Comparison of ENCODE assay signal across 12 mouse cellular contexts in genomic region chr12:12802396-12802795, GRCm38 (mm10).
DNase-seq lines count a peak whose midpoint lies in the region; ATAC-seq and TF ChIP-seq lines count a peak whose summit lies in the region.
"Had no signal": no experiment of that assay in that cellular context is flagged by ENCODE, and none has a peak within 500 bp of the region (broad histone marks: within the 10 kb centered on the region; RNA-seq: fewer than 3 reads in every experiment).

No protein-coding gene starts in this region.

- H3K4me3 ChIP-seq in forebrain, embryonic 10.5 days, result no peak overlapping the region
- H3K4me3 ChIP-seq in forebrain, postnatal 0 days (ENCODE audit: low read depth, low read length), result no peak overlapping the region
- no peak overlapping the region for H3K4me3 ChIP-seq in hindbrain, embryonic 13.5 days
- H3K4me3 ChIP-seq in midbrain, embryonic 13.5 days (replicated peaks), result no peak overlapping the region
- H3K4me3 ChIP-seq: lung, embryonic 15.5 days had no signal

- no peaks in the 10 kb centered on the region for H3K36me3 ChIP-seq in forebrain, embryonic 10.5 days (replicated peaks)
- no peaks in the 10 kb centered on the region for H3K36me3 ChIP-seq in forebrain, postnatal 0 days (ENCODE audit: insufficient read depth)
- H3K36me3 ChIP-seq in hindbrain, embryonic 13.5 days, result no peaks in the 10 kb centered on the region
- no peaks in the 10 kb centered on the region for H3K36me3 ChIP-seq in midbrain, embryonic 13.5 days
- H3K36me3 ChIP-seq: G1E; lung, embryonic 15.5 days had no signal

- peaks cover 32% of the 10 kb centered on the region for H3K4me1 ChIP-seq in forebrain, embryonic 10.5 days
- no peaks in the 10 kb centered on the region for H3K4me1 ChIP-seq in forebrain, postnatal 0 days (ENCODE audit: insufficient read depth)
- peaks cover 13% of the 10 kb centered on the region for H3K4me1 ChIP-seq in hindbrain, embryonic 13.5 days (replicated peaks)
- peaks cover 18% of the 10 kb centered on the region for H3K4me1 ChIP-seq in midbrain, embryonic 13.5 days (replicated peaks)

- no peaks in the 10 kb centered on the region for H3K9me3 ChIP-seq in forebrain, embryonic 10.5 days
- H3K9me3 ChIP-seq in forebrain, postnatal 0 days (ENCODE audit: low read length), result no peaks in the 10 kb centered on the region
- no peaks in the 10 kb centered on the region for H3K9me3 ChIP-seq in hindbrain, embryonic 13.5 days
- no peaks in the 10 kb centered on the region for H3K9me3 ChIP-seq in midbrain, embryonic 13.5 days
- H3K9me3 ChIP-seq: lung, embryonic 15.5 days had no signal

- no peak for ATAC-seq in forebrain, postnatal 0 days
- ATAC-seq in hindbrain, embryonic 13.5 days (ENCODE audit: low FRiP score), result peak; percentile 60
- ATAC-seq in midbrain, embryonic 13.5 days, result peak; percentile 61

- WGBS in forebrain, embryonic 10.5 days, result 3% methylated on average over 11 of the region's 11 CpGs
- WGBS in forebrain, postnatal 0 days, result 28% methylated on average over 11 of the region's 11 CpGs
- WGBS in hindbrain, embryonic 13.5 days, result 7% methylated on average over 11 of the region's 11 CpGs
- 6% methylated on average over 11 of the region's 11 CpGs for WGBS in midbrain, embryonic 13.5 days

- H3K27ac ChIP-seq in forebrain, embryonic 10.5 days, result peak overlapping the region; percentile 76
- no peak overlapping the region for H3K27ac ChIP-seq in forebrain, postnatal 0 days (ENCODE audit: low read depth, low read length)
- H3K27ac ChIP-seq in hindbrain, embryonic 13.5 days, result no peak overlapping the region
- no peak overlapping the region for H3K27ac ChIP-seq in midbrain, embryonic 13.5 days
- H3K27ac ChIP-seq: kidney, postnatal 0 days; lung, embryonic 15.5 days had no signal

- peaks cover 11% of the 10 kb centered on the region; the same call in 1 of the 2 replicates for H3K27me3 ChIP-seq in forebrain, embryonic 10.5 days (ENCODE audit: poor library complexity, severe bottlenecking)
- H3K27me3 ChIP-seq in forebrain, postnatal 0 days (ENCODE audit: insufficient read depth, low read length), result no peaks in the 10 kb centered on the region
- H3K27me3 ChIP-seq in hindbrain, embryonic 13.5 days, result no peaks in the 10 kb centered on the region
- no peaks in the 10 kb centered on the region for H3K27me3 ChIP-seq in midbrain, embryonic 13.5 days
- H3K27me3 ChIP-seq: lung, embryonic 15.5 days had no signal

- H3K4me2 ChIP-seq in forebrain, postnatal 0 days (ENCODE audit: low read depth), result no peak overlapping the region
- no peak overlapping the region for H3K4me2 ChIP-seq in hindbrain, embryonic 13.5 days
- H3K4me2 ChIP-seq in midbrain, embryonic 13.5 days (replicated peaks), result no peak overlapping the region
- H3K4me2 ChIP-seq: lung, embryonic 15.5 days had no signal

- peak; percentile 59 for DNase-seq in forebrain, embryonic 10.5 days (ENCODE audit: extremely low spot score, low spot score)
- DNase-seq in forebrain, postnatal 0 days, result no peak
- DNase-seq in R1 (ENCODE audit: low read depth, low spot score), result peak; percentile 66
- no peak for DNase-seq in right cerebral cortex, postnatal 14 days
- no peak for DNase-seq in adipocyte (ENCODE audit: low spot score)
- DNase-seq in urinary bladder, postnatal 10 days (ENCODE audit: low spot score), result no peak
- DNase-seq: right cerebral cortex, adult 18-20 months had no signal

- no peak overlapping the region for H3K9ac ChIP-seq in forebrain, postnatal 0 days
- H3K9ac ChIP-seq in hindbrain, embryonic 13.5 days, result peak overlapping the region; percentile 51; the same call in 1 of the 2 replicates
- H3K9ac ChIP-seq in midbrain, embryonic 13.5 days (replicated peaks), result no peak overlapping the region
- H3K9ac ChIP-seq: lung, embryonic 15.5 days had no signal

- TF ChIP-seq CTCF in forebrain, postnatal 0 days (IDR thresholded peaks at IDR 0.05; ENCODE audit: low read depth), result no peak

Comparison
In these comparisons a context has a peak if more than half of its experiments do, and no peak if none do; other contexts are left out.
1. DNase-seq: peak in forebrain, embryonic 10.5 days (single experiment) and R1 (single experiment); none in forebrain, postnatal 0 days (single experiment), right cerebral cortex, postnatal 14 days (single experiment), adipocyte (single experiment) and urinary bladder, postnatal 10 days (single experiment).